Mouse (Mus musculus) cerebellum, adult (tissue): Measurements from ENCODE around the gene Lrch3.
A peak's percentile ranks its signal among the peaks of the same experiment; 100 is the strongest.
"Not testable (repeated sequence)": the region's sequence is repeated elsewhere in the genome, so short reads cannot be mapped to it uniquely, and the experiment has no call there.

Source experiments
- ATAC-seq: cut with Nextera tagmentation; 2 replicates; pipeline ENCODE4 v1.9.2; 2017; ENCODE audit warnings: mild to moderate bottlenecking, moderate library complexity, mixed read lengths; ENCODE audit not compliant: insufficient number of reproducible peaks, low FRiP score, low TSS enrichment

Gene Lrch3

DNA sequence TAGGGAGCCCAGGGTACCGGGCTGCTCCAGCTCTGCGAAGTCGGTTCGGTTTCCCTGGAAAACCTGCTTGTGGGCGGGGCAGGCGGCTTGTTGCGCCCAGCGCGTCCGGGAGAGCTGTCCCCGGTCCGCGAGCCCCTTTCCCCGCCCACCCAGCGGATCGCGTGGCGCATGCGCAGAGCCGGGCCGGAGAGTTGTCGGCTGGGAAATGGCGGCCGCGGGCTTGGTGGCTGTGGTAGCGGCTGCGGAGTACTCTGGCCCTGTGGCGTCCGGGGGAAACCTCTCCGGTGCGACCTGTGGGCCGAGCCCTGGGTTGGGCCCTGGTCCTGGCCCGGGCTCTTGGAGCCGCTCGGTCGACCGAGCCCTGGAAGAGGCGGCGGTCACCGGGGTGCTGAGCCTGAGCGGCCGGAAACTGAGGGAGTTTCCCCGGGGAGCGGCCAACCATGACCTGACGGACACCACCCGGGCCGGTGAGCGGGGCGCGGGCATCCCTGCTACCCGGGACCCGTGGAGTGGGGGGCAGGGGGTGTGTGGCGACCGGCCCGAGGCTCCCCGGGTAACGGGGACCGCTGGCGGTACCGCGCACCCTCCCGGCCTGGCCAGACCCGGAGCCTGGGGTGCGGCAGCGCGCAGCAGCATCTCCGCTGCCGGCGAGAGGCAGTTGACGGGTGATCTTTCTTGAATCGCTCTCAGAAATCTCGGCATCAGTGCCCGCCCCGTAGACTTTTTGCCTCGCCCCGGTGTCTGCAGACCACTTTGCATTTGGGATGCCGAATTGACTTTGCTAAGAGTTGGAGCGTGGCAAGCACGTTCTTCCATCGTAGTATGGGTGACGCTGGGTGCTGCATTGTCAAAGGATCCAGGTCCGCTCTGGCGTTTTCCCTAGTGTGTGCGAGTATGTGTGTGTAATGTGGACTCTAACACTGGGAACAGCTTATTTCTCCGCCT lies at the start of gene Lrch3:
Lrch3 (plus strand) TSS at position 164 of the 945 bp plus-strand sequence.
- peak; percentile 89 for ATAC-seq

GRCm38 (mm10) chr16:32865401-32865800 lies 48.5 kb upstream of the Lrch3 start:
- no peak for ATAC-seq

DNA sequence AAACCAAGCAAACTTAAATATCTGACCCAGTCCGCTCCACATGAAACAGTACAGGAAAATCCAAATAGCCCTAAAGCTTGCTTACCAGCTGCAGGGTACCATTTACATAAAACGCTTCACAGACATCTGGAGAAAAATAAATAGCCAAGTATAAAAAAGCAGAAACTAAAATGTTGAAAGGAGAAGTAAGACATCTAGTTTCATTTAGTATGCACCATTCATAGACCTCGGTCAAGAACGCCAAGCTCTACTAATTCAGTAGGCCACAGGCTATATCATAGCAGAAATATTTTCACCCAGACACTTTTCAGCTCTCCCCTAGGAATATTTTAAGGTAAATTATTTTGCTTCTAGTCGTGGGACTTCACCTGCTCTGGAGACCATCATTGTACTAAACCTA lies 47.2 kb upstream of the Lrch3 start:
- no peak for ATAC-seq

DNA sequence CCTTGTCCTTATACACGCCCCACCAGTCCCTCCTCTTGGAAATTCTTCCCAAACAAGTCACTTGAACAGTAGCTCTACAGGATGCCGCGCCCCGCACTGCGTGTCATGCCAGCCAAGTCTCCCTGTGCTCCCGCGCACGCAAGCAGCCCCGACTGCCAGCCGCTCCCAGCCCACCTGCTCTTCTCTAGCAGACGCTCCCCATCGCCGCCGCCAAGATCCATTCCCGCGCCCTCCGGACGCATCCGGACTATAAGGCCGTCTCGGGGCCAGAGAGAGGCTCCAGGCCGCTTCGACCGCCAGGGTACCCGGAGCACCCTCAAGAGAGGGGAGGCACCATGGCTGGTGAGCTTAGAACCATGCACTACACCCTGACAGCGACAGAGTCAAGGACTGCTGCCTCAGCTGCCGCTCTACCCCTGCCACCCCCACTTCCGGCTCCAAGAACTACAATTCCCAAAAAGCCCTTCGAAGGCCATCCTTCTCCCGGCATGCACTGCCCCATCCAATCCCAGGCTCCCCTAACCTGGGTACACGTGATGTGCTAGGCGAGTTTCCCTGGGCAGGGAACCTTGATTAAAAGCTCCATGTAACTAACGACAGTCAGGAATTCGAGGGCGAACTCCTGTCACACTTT lies 45.9 kb upstream of the Lrch3 start:
- peak; percentile 98 for ATAC-seq

DNA sequence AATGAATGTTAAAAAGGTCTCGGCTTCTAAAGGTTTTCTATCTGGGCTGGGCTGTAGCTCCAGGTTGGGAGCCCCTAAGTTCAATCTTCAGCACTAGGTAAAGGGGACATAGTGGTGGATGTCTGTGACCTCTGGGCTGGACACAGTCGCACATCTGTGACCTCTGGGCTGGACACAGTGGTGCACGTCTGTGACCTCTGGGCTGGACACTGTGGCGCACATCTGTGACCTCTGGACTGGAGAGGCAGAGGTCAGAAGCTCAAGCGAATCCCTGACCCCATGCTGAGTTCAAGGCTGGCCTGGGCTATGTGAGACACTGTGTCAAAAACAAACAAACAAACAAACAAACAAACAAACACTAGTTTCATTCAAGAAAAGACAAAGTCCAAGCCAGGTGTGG lies 43.7 kb upstream of the Lrch3 start:
- ATAC-seq: no peak

GRCm38 (mm10) chr16:32873366-32873765 lies 40.5 kb upstream of the Lrch3 start:
- no peak for ATAC-seq

GRCm38 (mm10) chr16:32875281-32875680 lies 38.6 kb upstream of the Lrch3 start:
- not testable (repeated sequence) for ATAC-seq

- no peak for ATAC-seq
Observed at GRCm38 (mm10) chr16:32875847-32876246, 38.1 kb upstream of the Lrch3 start.

GRCm38 (mm10) chr16:32876831-32877230 lies 37.1 kb upstream of the Lrch3 start:
- ATAC-seq: no peak

- peak; percentile 92 for ATAC-seq
Observed at GRCm38 (mm10) chr16:32877343-32878156, 36.4 kb upstream of the Lrch3 start, which contains the start of the genes Fyttd1 and Rubcn. Gene Fyttd1 (plus strand): TSS chr16:32877500. Gene Rubcn (minus strand): TSS chr16:32877766.

DNA sequence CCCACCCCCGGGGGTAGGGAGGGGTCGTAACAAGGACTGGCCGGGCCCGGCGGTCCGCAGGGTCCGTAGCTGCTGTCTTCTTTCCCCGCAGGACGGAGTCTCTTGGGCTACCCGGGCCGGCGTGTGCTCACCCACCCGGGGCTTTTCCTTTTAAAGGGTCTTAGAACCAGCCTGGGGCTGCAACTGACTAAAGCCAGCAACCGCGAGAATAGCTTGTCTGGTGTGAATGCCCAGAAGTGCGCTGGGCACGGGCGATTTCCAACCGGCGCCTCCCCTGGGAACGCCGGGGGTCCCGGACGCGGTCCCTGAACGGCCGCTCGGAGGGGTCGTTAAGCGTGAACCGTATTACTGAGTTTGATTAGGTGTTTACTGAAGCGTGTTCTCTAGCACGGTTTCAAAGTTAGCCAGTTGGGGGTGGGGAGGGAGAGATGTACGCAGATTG lies 35.7 kb upstream of the Lrch3 start:
- ATAC-seq: peak; percentile 41

GRCm38 (mm10) chr16:32878972-32879926 lies 34.7 kb upstream of the Lrch3 start:
- no peak for ATAC-seq

DNA sequence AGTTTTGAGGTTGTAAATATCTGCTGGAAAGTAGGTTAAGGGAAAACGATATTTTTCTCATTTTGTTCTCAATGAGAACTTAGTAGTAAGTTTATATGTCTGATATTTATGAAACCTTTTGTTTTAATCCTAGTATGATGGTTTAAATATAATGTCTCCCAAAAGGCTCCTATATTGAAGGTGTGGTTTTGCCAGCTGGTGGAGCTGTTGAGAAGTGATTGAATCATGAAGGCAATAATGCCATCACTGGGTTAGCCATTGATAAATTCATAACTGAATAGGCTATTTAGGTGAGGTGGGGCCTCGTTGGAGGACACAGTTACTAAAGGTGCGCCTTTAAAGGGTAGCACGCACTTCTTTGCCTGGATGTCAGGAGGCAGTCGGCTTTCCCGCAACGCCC lies 32.4 kb upstream of the Lrch3 start:
- ATAC-seq: no peak

DNA sequence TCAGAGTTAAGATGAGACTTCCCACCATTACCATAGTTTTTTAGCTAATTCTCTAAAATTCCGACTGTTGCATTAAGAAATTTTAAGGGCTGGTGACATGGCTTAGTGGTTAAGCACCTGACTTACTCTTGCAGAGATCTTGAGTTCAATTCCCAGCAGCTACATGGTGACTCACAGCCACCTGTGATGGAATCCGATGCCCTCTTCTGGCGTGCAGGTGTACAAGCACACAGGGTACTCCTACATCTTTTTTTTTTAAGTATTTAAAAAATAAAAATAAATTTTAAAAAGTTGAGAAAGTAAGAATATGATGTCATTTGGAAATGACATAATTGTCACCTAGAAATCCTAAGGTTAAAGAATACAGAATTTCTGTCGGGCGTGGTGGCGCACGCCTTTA lies 25.9 kb upstream of the Lrch3 start:
- no peak for ATAC-seq

DNA sequence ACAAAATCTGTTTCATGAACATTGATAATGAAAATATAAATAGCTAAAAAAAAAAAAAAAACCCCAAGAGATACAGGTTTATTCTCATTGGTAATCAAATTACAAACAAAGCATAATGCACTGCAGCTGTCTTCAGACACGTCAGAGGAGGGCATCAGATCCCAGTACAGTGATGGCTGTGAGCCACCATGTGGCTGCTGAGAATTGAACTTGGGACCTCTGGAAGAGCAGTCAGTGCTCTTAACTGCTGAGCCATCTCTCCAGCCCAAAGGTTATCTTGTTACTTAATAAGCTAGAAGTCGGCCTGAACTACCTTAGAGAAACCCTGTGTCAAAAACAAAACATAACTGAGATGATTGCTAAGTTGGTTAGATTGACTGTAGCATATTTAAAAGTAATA lies 24.0 kb upstream of the Lrch3 start:
- ATAC-seq: no peak

GRCm38 (mm10) chr16:32896126-32896525 lies 17.8 kb upstream of the Lrch3 start:
- ATAC-seq: no peak

DNA sequence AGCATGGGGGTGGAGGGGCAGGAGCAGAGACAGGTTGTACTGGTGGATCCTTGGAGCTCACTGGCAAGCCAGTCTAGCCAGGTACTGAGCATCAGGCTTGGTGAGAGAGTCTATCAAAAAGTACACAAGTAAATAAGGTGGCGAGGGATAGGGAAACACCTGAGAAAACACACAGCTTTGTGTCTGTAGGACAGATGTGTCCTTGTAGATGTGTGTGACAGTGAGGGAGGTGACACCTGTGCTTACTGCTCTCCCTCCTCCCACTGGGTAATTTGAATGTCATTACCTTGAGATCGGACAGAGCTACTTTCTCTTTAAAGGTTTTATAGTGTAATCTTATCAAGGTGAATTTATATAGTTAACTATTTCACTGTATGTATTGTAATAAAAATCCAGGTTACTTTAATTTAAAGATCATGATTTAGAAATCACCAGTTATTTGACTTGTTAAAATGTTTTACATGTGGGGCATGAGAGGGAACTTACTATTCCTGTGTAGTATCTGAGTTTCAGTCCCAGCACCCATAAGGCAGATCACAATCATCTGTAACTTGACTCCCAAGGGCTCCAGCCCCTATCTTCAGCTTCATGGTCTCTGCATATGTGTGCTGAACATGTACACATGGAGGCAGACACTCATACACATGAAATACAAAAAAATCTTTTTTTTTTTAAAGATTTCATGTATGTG lies 12.4 kb upstream of the Lrch3 start:
- no peak for ATAC-seq

GRCm38 (mm10) chr16:32902051-32902428 lies 11.9 kb upstream of the Lrch3 start:
- ATAC-seq: no peak

- no peak for ATAC-seq
Observed at GRCm38 (mm10) chr16:32906186-32906585, 7.7 kb upstream of the Lrch3 start.
